Mouse (Mus musculus) spleen, adult 2 months (tissue): ENCODE measurements at regions not wholly inside any gene's neighbourhood (a gene's known extent, or its start where the extent isn't known, plus 50 kb on each side); places are given as distances from the start of the nearest gene placed in this dataset.

Source experiments
- CTCF ChIP-seq: fragments of 200-500 bp; IDR thresholded peaks from 2 replicates; pipeline ENCODE4 v1.5.1; 2011; ENCODE audit warnings: mild to moderate bottlenecking, inconsistent platforms; ENCODE audit not compliant: insufficient read depth, insufficient read length, insufficient replicate concordance; ENCODE audit errors: extremely low read depth
- POLR2A ChIP-seq: fragments of 200-500 bp; IDR thresholded peaks from 2 replicates; pipeline ENCODE4 v1.6.1; 2011; ENCODE audit warnings: low read depth, low read length, inconsistent platforms

DNA sequence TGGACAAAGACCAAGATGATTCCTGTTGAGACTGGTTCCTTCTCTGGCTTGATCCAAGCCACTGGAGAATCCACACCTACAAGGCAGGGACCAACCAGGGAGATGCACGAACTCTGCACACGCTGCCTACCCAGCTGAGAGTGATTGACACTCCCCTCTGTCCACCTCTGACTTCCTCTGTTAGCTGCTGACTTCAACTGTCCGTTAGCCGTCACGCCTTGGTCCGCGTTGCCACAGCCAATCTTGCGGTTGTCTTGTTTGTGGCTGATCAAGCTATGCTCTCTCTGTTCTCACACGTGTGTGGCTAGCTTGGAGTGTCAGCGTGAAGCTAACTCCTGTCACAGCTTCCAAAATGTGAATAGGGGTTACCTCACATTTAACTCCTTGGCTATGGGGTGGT is 186.3 kb upstream of the Rpl38 start:
- TF ChIP-seq CTCF (no peak), POLR2A (no peak)
